Mouse (Mus musculus) hindbrain, embryonic 13.5 days (tissue): ENCODE data around the gene Evi2b. TPM values are rescaled to one million over a fixed set of nuclear protein-coding genes. Genes with fewer than 3 reads are reported as not detected.

ENCODE experiments used
- ATAC-seq: fragments of 200-750 bp; cut with Nextera tagmentation; 2 replicates; pipeline ENCODE4 v1.8.0; 2017; ENCODE audit warnings: moderate TSS enrichment; ENCODE audit not compliant: low FRiP score
- H3K27ac ChIP-seq: fragments of 300-500 bp; sonication (generic); 2 replicates; pipeline ENCODE4 v1.5.1; 2015; ENCODE audit warnings: inconsistent platforms, mild to moderate bottlenecking, moderate library complexity
- H3K27me3 ChIP-seq: fragments of 300-500 bp; sonication (generic); 2 replicates; pipeline ENCODE4 v1.6.1; 2015; ENCODE audit warnings: mild to moderate bottlenecking, inconsistent platforms
- H3K36me3 ChIP-seq: fragments of 300-500 bp; sonication (generic); 2 replicates; pipeline ENCODE4 v1.6.1; 2015; ENCODE audit warnings: mild to moderate bottlenecking, inconsistent platforms
- H3K4me1 ChIP-seq: fragments of 300-500 bp; sonication (generic); replicated peaks from 2 replicates; pipeline ENCODE4 v1.6.1; 2015; ENCODE audit warnings: inconsistent platforms
- H3K4me2 ChIP-seq: fragments of 300-500 bp; sonication (generic); 2 replicates; pipeline ENCODE4 v1.6.1; 2015; ENCODE audit warnings: inconsistent platforms, mild to moderate bottlenecking, moderate library complexity
- H3K4me3 ChIP-seq: fragments of 300-500 bp; sonication (generic); 2 replicates; pipeline ENCODE4 v1.5.1; 2015; ENCODE audit warnings: mild to moderate bottlenecking, inconsistent platforms
- H3K9ac ChIP-seq: fragments of 300-500 bp; sonication (generic); 2 replicates; pipeline ENCODE4 v1.6.1; 2015; ENCODE audit warnings: mild to moderate bottlenecking, inconsistent platforms
- H3K9me3 ChIP-seq: fragments of 300-500 bp; sonication (generic); 2 replicates; pipeline ENCODE4 v1.6.1; 2016; ENCODE audit warnings: inconsistent platforms
- WGBS: fragments of 180-500 bp; shearing (Covaris S2); methylation state at CpG from one replicate; pipeline ENCODE4 v1.1.7; 2015; 5-methylcytosine and 5-hydroxymethylcytosine counted together
- polyA plus RNA-seq: library from polyadenylated mRNA; unstranded; fragments of >200 nt; fragmentation: Nextera tagmentation; extraction: Ambion mirVana; gene quantifications from 2 replicates; pipeline ENCODE4 v1.2.1, GENCODE M21; 2015

The Evi2b gene
- polyA plus RNA-seq, 1 experiment from 2014 or later = not detected

DNA sequence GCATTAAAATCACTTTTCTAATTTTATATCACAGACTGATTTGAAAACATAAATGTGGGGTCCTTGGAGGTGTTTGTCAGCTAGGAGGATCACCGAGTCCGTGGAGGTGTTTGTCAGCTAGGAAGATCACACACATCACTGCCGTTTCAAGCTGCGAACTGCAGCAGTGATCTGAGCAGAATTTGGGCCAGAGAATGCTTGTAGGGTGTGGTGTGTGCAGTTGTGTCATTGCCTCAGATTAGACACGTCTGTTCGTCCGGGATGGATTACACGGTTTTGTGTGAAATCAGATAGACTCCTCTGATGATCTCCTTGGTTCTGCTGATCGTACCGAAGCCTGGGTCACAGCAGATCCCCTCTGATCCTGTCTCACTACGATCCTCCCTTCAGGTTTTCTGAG is 7.2 kb upstream of the Evi2b start:
- Histone ChIP-seq H3K4me1 (no peaks in the 10 kb centered on the region; the same call in 1 of the 2 replicates), H3K9me3 (no peaks in the 10 kb centered on the region), H3K4me2 (no peak overlapping the region), H3K27me3 (no peaks in the 10 kb centered on the region), H3K36me3 (peaks cover 18% of the 10 kb centered on the region), H3K4me3 (no peak overlapping the region), H3K27ac (no peak overlapping the region), H3K9ac (no peak overlapping the region)
- 96% methylated on average over 11 of the region's 11 CpGs for WGBS
- no peak for ATAC-seq

GRCm38 (mm10) chr11:79530333-79530761 is 6.8 kb upstream of the Evi2b start, which contains the start of the genes Evi2 and Evi2a:
TSS of gene Evi2 (minus strand) at chr11:79530589.
TSS of gene Evi2a (minus strand) at chr11:79530609.
- Histone ChIP-seq H3K27me3 (no peaks in the 10 kb centered on the region), H3K27ac (no peak within 1 kb of the TSS), H3K4me3 (no peak within 1 kb of the TSS), H3K9ac (no peak within 1 kb of the TSS), H3K4me2 (no peak within 1 kb of the TSS), H3K9me3 (no peaks in the 10 kb centered on the region), H3K4me1 (no peaks in the 10 kb centered on the region; the same call in 1 of the 2 replicates), H3K36me3 (peaks cover 18% of the 10 kb centered on the region)
- 81% methylated on average over 7 of the region's 7 CpGs for WGBS
- ATAC-seq = no peak

DNA sequence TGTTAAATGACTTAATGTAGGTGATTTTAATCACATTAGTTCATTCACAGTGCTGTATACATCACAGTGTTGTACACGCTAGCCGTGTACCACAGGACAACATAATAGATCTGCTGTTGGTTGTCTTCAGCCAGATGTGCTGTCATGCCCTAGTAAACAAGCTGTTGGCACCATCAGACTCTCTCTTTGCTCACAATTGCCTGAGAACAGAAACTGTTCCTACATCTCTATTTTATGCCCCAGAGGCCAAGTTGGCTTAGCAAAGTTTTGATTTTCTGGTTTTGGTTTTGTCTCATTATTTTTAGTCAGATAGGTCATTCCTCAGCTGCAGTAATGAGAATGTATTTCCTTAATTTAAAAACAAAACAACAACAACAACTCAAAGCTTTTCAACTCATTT is 6.2 kb upstream of the Evi2b start:
- ATAC-seq = no peak
- H3K4me2 ChIP-seq = no peak overlapping the region
- WGBS = 72% methylated on average over 2 of the region's 2 CpGs

DNA sequence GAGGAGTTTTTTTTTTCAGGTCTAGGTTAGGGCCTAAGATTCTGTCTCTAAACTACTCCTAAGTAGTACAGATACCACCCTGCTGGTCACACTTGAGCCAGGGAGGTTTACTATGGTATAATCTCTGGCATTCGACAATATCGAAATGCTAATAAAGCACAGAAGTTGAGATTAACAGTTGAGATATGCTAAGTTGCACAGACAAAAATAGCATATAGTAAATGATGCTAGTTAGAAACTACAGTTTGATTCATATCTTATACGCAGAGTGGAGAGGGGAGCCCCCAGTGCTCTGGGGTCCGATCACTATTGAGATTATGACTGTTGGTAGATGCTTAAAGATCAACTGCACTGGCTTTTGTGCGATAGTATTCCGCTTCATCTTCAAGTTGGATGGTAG is 5.7 kb upstream of the Evi2b start:
- 98% methylated on average over 6 of the region's 6 CpGs for WGBS
- ATAC-seq = no peak
- no peaks in the 10 kb centered on the region for H3K27me3 ChIP-seq
- no peaks in the 10 kb centered on the region; the same call in 1 of the 2 replicates for H3K4me1 ChIP-seq
- no peak overlapping the region for H3K4me2 ChIP-seq
- H3K4me3 ChIP-seq = no peak overlapping the region
- no peak overlapping the region for H3K9ac ChIP-seq
- H3K9me3 ChIP-seq = no peaks in the 10 kb centered on the region
- H3K27ac ChIP-seq = no peak overlapping the region
- H3K36me3 ChIP-seq = peaks cover 18% of the 10 kb centered on the region

More for the DNA sequence above, 6.2 kb upstream of the Evi2b start:
- no peak overlapping the region for H3K4me3 ChIP-seq
- peaks cover 18% of the 10 kb centered on the region for H3K36me3 ChIP-seq
- no peaks in the 10 kb centered on the region for H3K9me3 ChIP-seq
- no peaks in the 10 kb centered on the region for H3K27me3 ChIP-seq
- no peak overlapping the region for H3K9ac ChIP-seq
- H3K4me1 ChIP-seq = no peaks in the 10 kb centered on the region; the same call in 1 of the 2 replicates
- no peak overlapping the region for H3K27ac ChIP-seq

DNA sequence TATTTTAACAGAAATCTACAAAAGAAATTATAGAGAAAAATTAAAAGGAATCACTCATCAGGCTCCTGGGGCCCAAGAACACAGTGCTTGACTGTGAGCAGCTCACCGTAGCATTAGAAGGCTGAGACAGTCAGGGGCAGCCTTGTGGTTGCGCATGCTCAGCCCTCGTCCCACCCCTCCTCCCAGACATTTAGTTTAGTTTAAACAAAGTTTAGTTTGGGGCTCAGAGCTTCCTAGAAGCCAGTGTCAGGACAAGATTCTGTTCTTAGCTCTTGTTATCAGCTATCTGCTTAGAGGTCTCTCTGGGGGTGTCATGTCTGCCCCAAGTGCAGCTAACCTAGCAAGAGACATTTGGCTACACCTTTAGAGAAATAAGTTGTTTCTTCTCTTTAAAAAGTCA is 5.0 kb upstream of the Evi2b start:
- no peak for ATAC-seq
- Histone ChIP-seq H3K9ac (no peak overlapping the region), H3K4me2 (no peak overlapping the region), H3K9me3 (no peaks in the 10 kb centered on the region), H3K27me3 (no peaks in the 10 kb centered on the region), H3K27ac (no peak overlapping the region), H3K4me1 (no peaks in the 10 kb centered on the region), H3K4me3 (no peak overlapping the region), H3K36me3 (peaks cover 18% of the 10 kb centered on the region)
- WGBS = 95% methylated on average over 3 of the region's 3 CpGs

DNA sequence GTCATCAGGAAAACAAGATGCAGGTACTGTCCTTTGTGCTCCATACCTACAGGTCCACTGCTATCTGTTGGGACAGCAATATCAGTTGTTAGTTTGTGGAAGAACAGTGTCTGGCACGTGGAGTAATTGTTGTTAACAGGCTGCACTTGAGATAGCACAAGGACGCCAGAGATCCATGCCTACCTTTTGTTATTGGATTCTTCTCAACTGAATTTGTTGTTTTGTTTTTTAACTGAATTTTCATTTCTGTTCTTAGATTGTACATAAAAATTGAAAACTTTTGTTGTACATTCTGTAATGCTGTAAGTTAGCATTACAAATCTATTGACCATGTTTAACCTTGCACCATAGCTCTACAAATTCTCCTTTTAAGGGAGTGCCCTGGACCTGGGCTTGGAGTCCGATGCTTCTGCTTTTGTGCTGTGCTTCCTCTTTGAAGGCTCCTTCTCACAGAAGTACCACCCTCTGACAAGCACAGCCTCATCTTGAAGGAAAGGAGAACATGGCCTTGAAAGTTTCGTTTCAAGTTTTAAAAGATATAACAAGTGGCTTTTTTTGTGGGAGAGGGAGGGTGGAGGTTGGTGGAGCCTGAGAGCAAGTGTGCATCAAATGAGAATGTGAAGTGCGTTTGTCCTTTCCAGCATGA is 4.3 kb upstream of the Evi2b start:
- no peak overlapping the region for H3K4me2 ChIP-seq
- no peak overlapping the region for H3K9ac ChIP-seq
- no peak overlapping the region for H3K4me3 ChIP-seq
- no peaks in the 10 kb centered on the region for H3K9me3 ChIP-seq
- no peaks in the 10 kb centered on the region for H3K27me3 ChIP-seq
- H3K27ac ChIP-seq = no peak overlapping the region
- ATAC-seq = no peak
- peaks cover 18% of the 10 kb centered on the region for H3K36me3 ChIP-seq
- H3K4me1 ChIP-seq = no peaks in the 10 kb centered on the region
- WGBS = 90% methylated on average over 5 of the region's 5 CpGs

DNA sequence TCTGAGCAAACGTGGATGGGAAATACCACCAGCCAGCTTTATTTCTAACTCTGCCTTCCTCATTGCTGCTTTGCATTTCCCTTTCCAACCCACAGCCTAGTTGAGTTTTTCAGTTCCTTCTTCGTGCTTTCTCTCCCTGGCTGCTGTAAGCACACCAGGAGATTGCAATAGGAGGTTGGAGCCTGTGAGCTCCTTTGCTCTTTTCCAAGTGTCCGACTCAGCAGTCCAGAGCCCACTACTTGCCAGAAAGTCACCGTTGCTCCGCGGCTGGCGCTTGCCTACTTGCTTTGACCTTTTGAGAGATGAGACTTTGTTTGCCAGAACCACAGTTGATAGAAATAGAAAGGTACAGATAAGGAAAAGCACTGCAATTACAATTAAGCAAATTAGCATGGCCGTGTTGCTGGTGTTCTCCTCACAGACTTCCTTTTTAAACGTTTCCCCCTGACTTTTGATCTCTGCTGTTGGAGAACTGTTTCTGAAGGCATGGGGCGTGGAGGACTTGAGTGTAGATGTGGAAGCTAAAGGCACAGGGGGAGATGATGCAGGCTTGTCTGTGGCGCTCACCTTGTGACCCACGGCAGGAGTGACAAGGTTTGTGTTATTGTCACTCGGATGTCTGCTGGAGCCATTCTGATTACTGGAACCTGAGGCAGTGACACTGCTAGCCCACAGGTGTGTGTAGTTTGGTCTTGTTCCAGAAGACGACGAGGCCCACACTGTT is 3.6 kb upstream of the Evi2b start:
- no peak for ATAC-seq
- no peaks in the 10 kb centered on the region for H3K9me3 ChIP-seq
- H3K27ac ChIP-seq = no peak overlapping the region
- peaks cover 18% of the 10 kb centered on the region for H3K36me3 ChIP-seq
- no peaks in the 10 kb centered on the region for H3K4me1 ChIP-seq
- no peaks in the 10 kb centered on the region for H3K27me3 ChIP-seq
- H3K4me2 ChIP-seq = no peak overlapping the region
- WGBS = 82% methylated on average over 15 of the region's 15 CpGs
- no peak overlapping the region for H3K4me3 ChIP-seq
- H3K9ac ChIP-seq = no peak overlapping the region

DNA sequence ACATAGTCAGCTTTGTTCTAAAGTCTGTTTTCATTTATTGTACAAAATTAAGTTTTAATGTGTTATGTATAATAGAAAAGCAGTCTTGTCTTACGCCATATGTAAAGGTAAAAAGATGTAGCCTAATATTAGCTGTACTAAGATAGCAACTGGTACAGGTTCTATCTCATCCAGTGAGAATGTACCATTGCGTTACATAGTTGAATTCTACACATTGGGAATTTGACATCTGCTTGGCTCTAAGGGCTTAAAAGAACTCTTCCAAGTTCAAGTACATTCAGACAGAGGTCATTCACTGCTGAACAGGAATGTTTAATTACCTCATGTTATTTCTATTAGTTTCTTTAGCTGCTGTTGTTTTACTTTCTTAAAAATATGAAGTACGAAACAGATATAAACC is 3.0 kb upstream of the Evi2b start:
- Histone ChIP-seq H3K9ac (no peak overlapping the region), H3K36me3 (peaks cover 18% of the 10 kb centered on the region), H3K4me1 (no peaks in the 10 kb centered on the region), H3K9me3 (no peaks in the 10 kb centered on the region), H3K4me2 (no peak overlapping the region), H3K27me3 (no peaks in the 10 kb centered on the region), H3K4me3 (no peak overlapping the region), H3K27ac (no peak overlapping the region)
- 98% methylated on average over 3 of the region's 3 CpGs for WGBS
- ATAC-seq = no peak

GRCm38 (mm10) chr11:79524310-79524575 is 681 bp upstream of the Evi2b start:
- H3K36me3 ChIP-seq = peaks cover 14% of the 10 kb centered on the region
- 0 out of 2 replicates have a peak overlapping the region, but pooled peaks have one; percentile 26 for H3K27ac ChIP-seq
- no peak overlapping the region for H3K4me3 ChIP-seq
- no peak overlapping the region for H3K9ac ChIP-seq
- 88% methylated on average over 1 of the region's 1 CpGs for WGBS
- H3K4me1 ChIP-seq = no peaks in the 10 kb centered on the region
- H3K27me3 ChIP-seq = no peaks in the 10 kb centered on the region
- H3K4me2 ChIP-seq = no peak overlapping the region
- no peak for ATAC-seq
- no peaks in the 10 kb centered on the region for H3K9me3 ChIP-seq

GRCm38 (mm10) chr11:79522944-79523343 is 618 bp downstream of the Evi2b start:
- Histone ChIP-seq H3K27ac (no peak overlapping the region), H3K4me3 (no peak overlapping the region), H3K4me2 (no peak overlapping the region), H3K4me1 (no peaks in the 10 kb centered on the region), H3K9ac (no peak overlapping the region), H3K27me3 (no peaks in the 10 kb centered on the region), H3K36me3 (peaks cover 5% of the 10 kb centered on the region; the same call in 1 of the 2 replicates), H3K9me3 (no peaks in the 10 kb centered on the region)
- 95% methylated on average over 1 of the region's 1 CpGs for WGBS
- ATAC-seq = no peak

- Histone ChIP-seq H3K9me3 (no peaks in the 10 kb centered on the region), H3K27ac (no peak overlapping the region), H3K4me2 (no peak overlapping the region), H3K4me3 (no peak overlapping the region), H3K36me3 (no peaks in the 10 kb centered on the region), H3K4me1 (no peaks in the 10 kb centered on the region), H3K27me3 (no peaks in the 10 kb centered on the region), H3K9ac (no peak overlapping the region)
- ATAC-seq = no peak
These were observed 1.6 kb downstream of the Evi2b start for GRCm38 (mm10) chr11:79521930-79522329.

DNA sequence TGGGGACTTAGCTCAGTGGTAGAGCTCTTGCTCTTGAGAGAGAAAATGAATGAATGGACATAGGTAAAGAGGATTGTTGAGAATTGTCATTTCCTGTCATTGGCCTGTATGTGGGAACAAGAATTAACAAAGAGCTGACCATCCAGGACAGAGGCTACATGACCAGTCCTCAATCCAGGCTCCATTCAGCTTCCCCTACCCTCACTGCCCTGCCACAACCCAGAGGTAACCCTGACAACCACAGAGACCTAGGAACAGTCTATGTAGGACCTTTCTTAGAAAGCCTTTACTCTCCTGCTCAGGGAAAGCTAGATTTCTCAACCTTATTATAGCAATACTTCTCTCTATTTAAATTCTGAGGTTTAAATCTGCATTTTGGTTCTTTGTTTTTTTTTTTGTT is 2.8 kb downstream of the Evi2b start:
- Histone ChIP-seq H3K4me1 (no peaks in the 10 kb centered on the region), H3K4me3 (no peak overlapping the region), H3K9ac (no peak overlapping the region), H3K9me3 (no peaks in the 10 kb centered on the region), H3K27me3 (no peaks in the 10 kb centered on the region), H3K36me3 (no peaks in the 10 kb centered on the region), H3K27ac (no peak overlapping the region), H3K4me2 (no peak overlapping the region)
- ATAC-seq = no peak

DNA sequence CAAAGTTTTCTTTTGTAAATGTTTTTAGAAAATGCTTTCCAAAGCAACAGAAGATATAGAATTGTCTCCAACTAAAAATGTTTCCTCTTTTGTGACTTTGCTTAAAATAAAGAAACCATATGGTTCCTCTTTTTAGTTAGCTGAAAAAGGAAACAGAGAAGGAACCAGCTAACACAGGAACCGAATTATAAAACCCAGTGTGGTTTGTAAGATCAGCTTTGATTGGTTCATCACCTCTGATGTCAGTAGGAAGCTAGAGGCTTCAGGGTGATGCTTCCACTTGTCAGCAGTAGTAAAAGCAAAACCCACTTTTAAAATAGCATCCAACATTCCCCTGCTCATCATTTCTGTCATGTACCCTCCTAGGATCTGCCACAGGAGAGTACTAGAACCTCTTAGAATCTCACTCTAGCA is 3.7 kb downstream of the Evi2b start:
- Histone ChIP-seq H3K9me3 (no peaks in the 10 kb centered on the region), H3K27me3 (no peaks in the 10 kb centered on the region), H3K4me3 (no peak overlapping the region), H3K27ac (no peak overlapping the region), H3K36me3 (no peaks in the 10 kb centered on the region), H3K4me2 (no peak overlapping the region), H3K9ac (no peak overlapping the region), H3K4me1 (no peaks in the 10 kb centered on the region)
- WGBS = 89% methylated on average over 1 of the region's 1 CpGs
- ATAC-seq = no peak
